ENCODE assay signal across 8 mouse cellular contexts in genomic region chr9:20581175-20581634, GRCm38 (mm10). TPM values are rescaled to one million over a fixed set of nuclear protein-coding genes. Genes with fewer than 3 reads are reported as not detected.
DNase-seq lines count a peak whose midpoint lies in the region; ATAC-seq and TF ChIP-seq lines count a peak whose summit lies in the region.

Gene Zfp846 (plus strand): TSS chr9:20581291.

- TF ChIP-seq CTCF in kidney, postnatal 0 days (IDR thresholded peaks at IDR 0.05; ENCODE audit: low read depth): peak; percentile 43

- H3K4me2 ChIP-seq in heart, embryonic 12.5 days: peak within 1 kb of the TSS; percentile 66
- H3K4me2 ChIP-seq in kidney, postnatal 0 days (ENCODE audit: low read length): peak within 1 kb of the TSS; percentile 57
- peak within 1 kb of the TSS; percentile 77 for H3K4me2 ChIP-seq in liver, embryonic 11.5 days
- peak within 1 kb of the TSS; percentile 41 for H3K4me2 ChIP-seq in stomach, embryonic 14.5 days (replicated peaks; ENCODE audit: low read depth, low read length)

- H3K9ac ChIP-seq in heart, embryonic 12.5 days: peak within 1 kb of the TSS; percentile 74
- peak within 1 kb of the TSS; percentile 64 for H3K9ac ChIP-seq in kidney, postnatal 0 days (ENCODE audit: low read depth, low read length)
- H3K9ac ChIP-seq in liver, embryonic 11.5 days (ENCODE audit: low read depth, low read length): peak within 1 kb of the TSS; percentile 71
- peak within 1 kb of the TSS; percentile 60; the same call in 1 of the 2 replicates for H3K9ac ChIP-seq in stomach, embryonic 14.5 days (replicated peaks; ENCODE audit: low read depth, low read length)

- WGBS in heart, embryonic 12.5 days: under 1% methylated on average over 30 of the region's 30 CpGs
- under 1% methylated on average over 30 of the region's 30 CpGs for WGBS in kidney, postnatal 0 days
- WGBS in liver, embryonic 11.5 days: under 1% methylated on average over 30 of the region's 30 CpGs
- WGBS in stomach, embryonic 14.5 days: 0% methylated on average over 30 of the region's 30 CpGs

- H3K27ac ChIP-seq in heart, embryonic 12.5 days (ENCODE audit: poor library complexity, severe bottlenecking): peak within 1 kb of the TSS; percentile 70
- peak within 1 kb of the TSS; percentile 62; the same call in 1 of the 2 replicates for H3K27ac ChIP-seq in kidney, postnatal 0 days
- H3K27ac ChIP-seq in liver, embryonic 11.5 days (ENCODE audit: low read depth, low read length): peak within 1 kb of the TSS; percentile 63; the same call in 1 of the 2 replicates
- H3K27ac ChIP-seq in stomach, embryonic 14.5 days (ENCODE audit: low read length): peak within 1 kb of the TSS; percentile 72

- peak; percentile 95 for DNase-seq in CD4-positive helper T cell, adult 2 months (ENCODE audit: low read depth, low spot score)
- DNase-seq in brain, embryonic 18.5 days (ENCODE audit: low read depth, low spot score): peak; percentile 94
- DNase-seq in kidney, postnatal 0 days (ENCODE audit: low spot score): peak; percentile 99
- DNase-seq in liver, embryonic 11.5 days (ENCODE audit: low spot score): peak; percentile 96
- DNase-seq in naive thymus-derived CD4-positive, alpha-beta T cell, adult 2 months (ENCODE audit: low read depth): peak; percentile 93

- H3K9me3 ChIP-seq in heart, embryonic 12.5 days (replicated peaks): peaks cover 13% of the 10 kb centered on the region
- H3K9me3 ChIP-seq in kidney, postnatal 0 days (replicated peaks; ENCODE audit: low read length): no peaks in the 10 kb centered on the region
- peaks cover 3% of the 10 kb centered on the region; the same call in 1 of the 2 replicates for H3K9me3 ChIP-seq in liver, embryonic 11.5 days (ENCODE audit: control insufficient read depth, low read length)
- H3K9me3 ChIP-seq in stomach, embryonic 14.5 days (ENCODE audit: control insufficient read depth, low read depth, low read length): no peaks in the 10 kb centered on the region

- peak within 1 kb of the TSS; percentile 67 for H3K4me3 ChIP-seq in heart, embryonic 12.5 days
- peak within 1 kb of the TSS; percentile 57 for H3K4me3 ChIP-seq in kidney, postnatal 0 days (replicated peaks; ENCODE audit: low read depth, low read length)
- peak within 1 kb of the TSS; percentile 70 for H3K4me3 ChIP-seq in liver, embryonic 11.5 days (ENCODE audit: low read depth, low read length)
- H3K4me3 ChIP-seq in stomach, embryonic 14.5 days (ENCODE audit: low read depth, low read length): peak within 1 kb of the TSS; percentile 61

- H3K36me3 ChIP-seq in heart, embryonic 12.5 days: peaks cover 16% of the 10 kb centered on the region
- no peaks in the 10 kb centered on the region for H3K36me3 ChIP-seq in kidney, postnatal 0 days (ENCODE audit: insufficient read depth, low read length)
- peaks cover 2% of the 10 kb centered on the region; the same call in 1 of the 2 replicates for H3K36me3 ChIP-seq in liver, embryonic 11.5 days (ENCODE audit: control insufficient read depth, insufficient read depth, low read length)
- H3K36me3 ChIP-seq in stomach, embryonic 14.5 days (ENCODE audit: control insufficient read depth, insufficient read depth, low read length): no peaks in the 10 kb centered on the region

- H3K27me3 ChIP-seq in heart, embryonic 12.5 days (replicated peaks): peaks cover 17% of the 10 kb centered on the region
- peaks cover 5% of the 10 kb centered on the region; the same call in 1 of the 2 replicates for H3K27me3 ChIP-seq in kidney, postnatal 0 days (ENCODE audit: insufficient read depth, low read length)
- peaks cover 3% of the 10 kb centered on the region; the same call in 1 of the 2 replicates for H3K27me3 ChIP-seq in liver, embryonic 11.5 days (replicated peaks; ENCODE audit: control insufficient read depth, insufficient read depth, low read length)
- H3K27me3 ChIP-seq in stomach, embryonic 14.5 days (ENCODE audit: control insufficient read depth, insufficient read depth, low read length): 0 out of 2 replicates have a peak, but pooled peaks cover 4% of the 10 kb centered on the region

- H3K4me1 ChIP-seq in heart, embryonic 12.5 days (replicated peaks): no peaks in the 10 kb centered on the region
- H3K4me1 ChIP-seq in kidney, postnatal 0 days (replicated peaks; ENCODE audit: insufficient read depth, low read length): no peaks in the 10 kb centered on the region
- no peaks in the 10 kb centered on the region for H3K4me1 ChIP-seq in liver, embryonic 11.5 days (replicated peaks; ENCODE audit: control insufficient read depth, insufficient read depth, low read length)
- no peaks in the 10 kb centered on the region for H3K4me1 ChIP-seq in stomach, embryonic 14.5 days (ENCODE audit: control insufficient read depth, insufficient read depth, low read length)

- ATAC-seq in erythroid progenitor cell, adult 5-6 weeks (replicated peaks; ENCODE audit: low FRiP score, poor library complexity, severe bottlenecking): peak; percentile 80
- peak; percentile 96 for ATAC-seq in heart, embryonic 12.5 days (ENCODE audit: insufficient number of reproducible peaks, low FRiP score)
- ATAC-seq in kidney, postnatal 0 days (replicated peaks; ENCODE audit: low FRiP score, low read depth): peak; percentile 100
- peak; percentile 96 for ATAC-seq in liver, embryonic 11.5 days (replicated peaks; ENCODE audit: low FRiP score)
- ATAC-seq in stomach, embryonic 14.5 days (ENCODE audit: insufficient number of reproducible peaks, insufficient read depth, low FRiP score, low read depth): peak; percentile 98

RNA-seq across cellular contexts. Expression of gene Zfp846, which starts in this region (rescaled TPM):
- 1.8 and 4.2 TPM in 2 replicates for total RNA-seq in erythroid progenitor cell, adult 5-6 weeks (2015; ENCODE audit: low replicate concordance)
- 0.77 and 5.4 TPM in 2 replicates for total RNA-seq in erythroid progenitor cell, adult 5-6 weeks (2017; ENCODE audit: low replicate concordance)
- polyA plus RNA-seq in heart, embryonic 12.5 days (2016; fragmentation: Nextera tagmentation; extraction: Ambion mirVana): 10.1 and 10.7 TPM in 2 replicates
- polyA plus RNA-seq in kidney, postnatal 0 days (2015; fragmentation: Nextera tagmentation; extraction: Ambion mirVana): 10.0 and 12.3 TPM in 2 replicates
- 6.6 and 7.0 TPM in 2 replicates for polyA plus RNA-seq in liver, embryonic 11.5 days (2014; fragmentation: Nextera tagmentation; extraction: Ambion mirVana)
- polyA plus RNA-seq in stomach, embryonic 14.5 days (2014; fragmentation: Nextera tagmentation; extraction: Ambion mirVana): 20.9 and 28.6 TPM in 2 replicates

Comparison
In these comparisons a context has a peak if more than half of its experiments do, and no peak if none do; other contexts are left out.
1. Peak in every context shown above with its lines: DNase-seq, ATAC-seq, H3K4me3 ChIP-seq and H3K27ac ChIP-seq.